Mouse (Mus musculus) regulatory T cell (primary cell): ENCODE measurements around the gene Fetub.
"Not testable (repeated sequence)": the region's sequence is repeated elsewhere in the genome, so short reads cannot be mapped to it uniquely, and the experiment has no call there.

Experiments
- in situ Hi-C: fragments of 300-600 bp; cut with MboI, MseI; formaldehyde crosslinking; loops from one replicate; pipeline ENCODE4 v1.15.1; 2025; ENCODE audit warnings: high pct_unique_total_duplicates

The Fetub gene

GRCm38 (mm10) chr16:22901326-22901725, 16.8 kb upstream of the Fetub start:
- in situ Hi-C loops: no loop called here

GRCm38 (mm10) chr16:22909290-22909689, 8.8 kb upstream of the Fetub start:
- in situ Hi-C loops: no loop called here

- in situ Hi-C loops: no loop called here
These were observed 6.1 kb upstream of the Fetub start for GRCm38 (mm10) chr16:22911986-22912385.

DNA sequence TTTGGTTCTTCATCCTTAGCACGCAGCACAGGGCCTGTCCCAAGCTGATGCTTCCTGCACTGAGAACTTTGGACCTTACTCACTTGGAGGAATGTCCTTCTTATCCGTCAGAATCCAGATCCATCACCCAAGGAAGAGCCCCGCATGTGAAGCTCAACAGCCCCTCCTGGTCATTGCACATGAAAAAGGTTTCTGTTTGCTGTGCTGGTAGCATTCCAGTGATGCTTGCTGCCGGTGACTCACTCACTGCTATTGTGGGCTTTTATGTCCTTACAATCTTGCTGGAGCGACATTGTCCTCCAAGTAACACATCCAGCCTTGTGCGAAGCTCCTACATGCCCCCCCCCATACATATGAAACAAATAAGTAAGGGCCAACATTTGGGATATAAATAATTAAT, 5.2 kb upstream of the Fetub start:
- in situ Hi-C loops: no loop called here

DNA sequence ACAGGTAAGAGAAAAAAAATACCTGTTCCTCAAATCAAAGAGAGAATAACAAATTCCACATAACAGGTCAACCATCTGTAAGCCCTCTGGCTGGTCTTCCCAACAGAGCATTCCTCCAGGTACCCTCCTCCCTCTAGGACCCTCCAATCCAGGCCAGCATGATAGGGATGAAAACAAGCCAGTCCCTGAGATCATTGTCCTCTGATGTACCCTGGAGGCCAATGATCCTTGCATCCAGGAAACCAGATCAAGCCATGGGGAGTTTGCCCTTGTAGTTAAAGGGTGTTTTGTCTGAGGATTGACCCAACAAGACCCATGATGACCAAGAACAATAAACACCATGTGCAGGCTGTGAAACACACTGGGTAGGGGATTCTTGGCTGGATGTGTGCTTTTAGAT, 3.9 kb upstream of the Fetub start:
- in situ Hi-C loops: no loop called here

- in situ Hi-C loops: no loop called here
These were observed 654 bp downstream of the Fetub start for GRCm38 (mm10) chr16:22918664-22919312.

GRCm38 (mm10) chr16:22919971-22920854, 2.1 kb downstream of the Fetub start:
- in situ Hi-C loops: no loop called here

GRCm38 (mm10) chr16:22921761-22922160, 3.6 kb downstream of the Fetub start:
- in situ Hi-C loops: no loop called here

DNA sequence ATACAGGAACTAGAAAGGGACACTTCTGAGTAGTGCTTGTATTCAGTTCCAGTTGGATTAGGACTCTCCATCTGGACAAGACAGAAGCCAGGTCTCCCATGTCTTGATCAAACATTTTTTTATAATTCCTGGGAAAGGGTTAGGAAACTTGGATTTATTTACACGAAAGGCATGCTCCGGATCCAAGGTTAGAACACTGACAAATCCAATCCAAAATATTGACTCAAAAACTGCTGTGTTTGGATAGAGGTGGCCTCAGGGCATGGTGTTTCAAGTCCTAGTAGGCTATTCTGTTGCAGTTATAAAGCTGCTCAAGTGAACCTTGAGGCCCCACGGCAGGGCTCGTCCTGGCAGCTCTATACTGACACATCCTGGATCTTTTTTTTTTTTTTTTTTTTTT, 4.3 kb downstream of the Fetub start:
- in situ Hi-C loops: no loop called here

DNA sequence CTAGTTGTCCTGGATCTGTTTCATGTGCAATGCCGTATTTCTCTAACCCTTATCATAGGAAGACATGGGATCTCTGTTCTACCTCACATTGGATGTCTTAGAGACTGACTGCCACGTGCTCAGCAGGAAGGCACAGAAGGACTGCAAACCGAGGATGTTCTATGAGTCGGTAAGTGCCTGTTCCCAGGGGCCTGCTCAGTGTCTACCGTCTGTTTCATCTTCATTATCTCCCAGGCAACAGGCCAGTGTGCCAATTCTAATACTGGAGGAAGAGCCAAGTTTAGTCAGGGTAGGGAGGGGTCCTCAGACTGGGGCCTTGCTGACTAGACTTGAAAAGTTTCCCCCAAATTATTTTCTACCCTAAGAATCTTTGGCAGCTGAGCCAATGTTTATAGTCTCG, 11.4 kb downstream of the Fetub start:
- in situ Hi-C loops: no loop called here

DNA sequence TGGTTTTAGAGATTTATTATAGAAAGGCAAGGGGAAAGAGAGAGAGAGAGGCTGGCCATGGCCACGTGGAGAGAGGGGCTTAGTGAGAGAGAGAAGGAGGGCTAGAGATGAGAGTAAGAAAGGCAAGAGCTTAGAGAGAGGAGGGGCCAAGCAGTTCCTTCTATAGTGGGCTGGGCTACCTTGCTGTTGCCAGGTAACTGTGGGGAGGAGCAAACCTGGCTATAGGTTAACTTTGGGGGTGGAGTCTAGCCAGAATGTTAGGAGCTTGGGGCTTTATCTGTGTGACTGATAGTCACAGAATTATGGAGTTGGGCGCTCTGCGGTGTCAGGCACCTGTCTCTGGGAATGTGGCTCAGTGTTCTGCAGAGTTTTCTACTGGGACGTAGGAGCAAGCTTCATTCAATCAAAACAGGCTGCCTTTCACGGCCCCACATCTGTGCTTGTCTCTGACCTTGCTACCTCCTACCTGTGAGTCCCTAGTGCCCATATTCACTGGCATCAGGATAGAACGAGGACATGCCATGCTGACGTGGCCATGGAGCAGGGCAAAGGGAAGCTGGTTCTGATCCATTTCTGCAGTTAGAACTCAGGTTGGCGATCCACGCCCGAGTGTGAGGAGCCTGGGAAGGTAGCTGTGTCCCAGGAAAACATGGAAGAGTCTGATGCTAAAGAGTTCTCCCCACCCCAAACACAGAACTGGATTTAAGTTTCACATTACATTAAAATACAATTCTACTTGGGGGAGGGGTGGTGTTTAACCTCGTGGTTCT, 13.5 kb downstream of the Fetub start:
- in situ Hi-C loops: no loop called here

DNA sequence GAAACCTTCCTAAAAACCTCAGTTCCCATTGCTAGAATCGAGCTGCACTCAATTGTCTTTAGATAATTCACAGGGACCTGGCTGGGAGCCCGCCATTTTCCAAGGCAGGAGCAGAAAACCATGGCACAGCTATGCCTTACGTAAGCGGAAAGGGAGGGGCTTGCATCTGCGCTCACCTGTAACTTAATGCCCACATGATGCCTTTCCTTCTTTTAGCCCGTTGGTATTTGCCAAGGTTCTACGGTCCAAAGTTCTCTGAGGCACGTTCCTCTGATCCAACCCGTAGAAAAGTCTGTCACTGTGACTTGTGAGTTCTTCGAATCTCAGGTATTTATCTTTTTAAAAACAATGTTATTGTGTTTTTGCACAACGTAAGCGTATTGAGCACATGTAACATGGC, 19.5 kb downstream of the Fetub start:
- in situ Hi-C loops: no loop called here

DNA sequence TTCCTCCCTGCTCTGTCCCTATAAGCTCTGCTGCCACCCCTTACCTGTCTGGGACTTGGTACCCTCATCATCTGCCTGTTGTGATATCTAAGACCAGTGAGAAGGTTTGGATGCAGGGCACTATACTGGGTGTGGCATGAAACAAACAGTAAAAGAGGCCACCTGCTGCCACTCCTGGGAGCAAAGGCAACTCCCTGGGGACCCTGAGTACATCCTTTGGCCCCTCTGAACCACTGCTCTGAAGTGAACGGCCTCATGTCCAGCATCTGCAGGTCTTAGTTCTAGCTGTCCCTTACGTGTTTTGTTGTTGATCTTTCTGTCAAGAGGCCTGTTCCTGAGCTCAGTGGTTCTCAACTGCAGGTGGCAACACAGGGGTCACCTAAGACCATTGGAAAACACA, 20.4 kb downstream of the Fetub start:
- in situ Hi-C loops: no loop called here

- in situ Hi-C loops: no loop called here
These were observed 21.1 kb downstream of the Fetub start for GRCm38 (mm10) chr16:22939120-22939695.

GRCm38 (mm10) chr16:22941825-22942476, 23.8 kb downstream of the Fetub start:
- in situ Hi-C loops: not testable (repeated sequence)

DNA sequence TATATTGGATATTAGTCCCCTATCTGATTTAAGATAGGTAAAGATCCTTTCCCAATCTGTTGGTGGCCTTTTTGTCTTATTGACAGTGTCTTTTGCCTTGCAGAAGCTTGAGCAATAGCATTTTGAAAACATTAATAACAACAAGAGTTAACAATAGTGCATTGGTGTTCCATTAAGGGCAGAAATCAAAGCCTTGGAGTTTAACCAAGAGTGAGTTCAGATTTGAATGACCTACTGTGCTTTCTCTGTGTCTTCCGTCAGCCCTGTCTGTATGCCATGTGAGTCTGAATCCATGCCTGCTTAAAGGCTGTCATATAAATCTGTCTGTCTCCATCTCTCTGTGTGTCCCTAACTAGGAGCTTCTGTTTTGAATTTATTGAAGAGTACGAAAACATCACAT, 29.2 kb downstream of the Fetub start:
- in situ Hi-C loops: no loop called here

DNA sequence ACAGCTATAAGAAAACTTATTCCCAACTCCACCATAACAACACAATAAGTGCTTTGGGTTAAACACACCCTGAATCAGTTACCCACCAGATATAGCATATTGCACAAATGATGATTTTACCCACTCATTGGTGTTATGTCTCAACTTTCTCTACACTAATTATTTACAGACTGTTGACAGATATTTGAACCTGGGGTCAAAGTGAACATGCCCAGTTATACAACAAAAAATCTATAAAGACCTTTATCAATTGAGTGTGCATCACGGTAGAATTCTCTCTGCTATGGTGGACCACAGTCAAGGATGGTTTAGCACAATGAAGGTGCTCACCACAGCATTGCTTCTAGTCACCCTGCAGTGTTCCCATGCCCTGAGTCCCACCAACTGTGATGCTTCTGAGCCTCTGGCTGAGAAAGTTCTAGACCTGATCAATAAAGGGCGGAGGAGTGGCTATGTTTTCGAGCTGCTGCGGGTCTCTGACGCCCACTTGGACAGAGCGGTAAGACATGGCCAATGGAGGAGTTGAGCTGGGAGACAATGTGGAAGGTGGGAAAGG, 32.8 kb downstream of the Fetub start, which contains the start of gene Hrg:
Hrg (plus strand) TSS at position 233 of the 556 bp plus-strand sequence.
- in situ Hi-C loops: no loop called here

DNA sequence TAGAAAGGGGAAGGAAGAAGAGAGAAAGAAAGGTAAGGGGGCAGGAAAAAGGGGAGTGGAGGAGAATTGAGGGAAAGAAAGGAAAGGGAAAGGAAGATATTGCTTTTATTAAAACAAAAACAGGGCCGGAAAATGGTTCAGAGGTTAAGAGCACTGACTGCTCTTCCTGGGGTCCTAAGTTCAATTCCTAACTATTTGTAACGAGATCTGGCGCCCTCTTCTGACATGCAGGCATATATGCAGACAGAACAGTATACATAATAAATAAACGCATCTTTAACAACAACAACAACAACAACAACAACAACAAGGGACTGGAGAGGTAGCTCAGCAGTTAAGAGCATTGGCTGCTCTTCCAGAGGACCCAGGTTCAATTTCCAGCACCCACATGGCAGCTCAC, 34.9 kb downstream of the Fetub start:
- in situ Hi-C loops: no loop called here

DNA sequence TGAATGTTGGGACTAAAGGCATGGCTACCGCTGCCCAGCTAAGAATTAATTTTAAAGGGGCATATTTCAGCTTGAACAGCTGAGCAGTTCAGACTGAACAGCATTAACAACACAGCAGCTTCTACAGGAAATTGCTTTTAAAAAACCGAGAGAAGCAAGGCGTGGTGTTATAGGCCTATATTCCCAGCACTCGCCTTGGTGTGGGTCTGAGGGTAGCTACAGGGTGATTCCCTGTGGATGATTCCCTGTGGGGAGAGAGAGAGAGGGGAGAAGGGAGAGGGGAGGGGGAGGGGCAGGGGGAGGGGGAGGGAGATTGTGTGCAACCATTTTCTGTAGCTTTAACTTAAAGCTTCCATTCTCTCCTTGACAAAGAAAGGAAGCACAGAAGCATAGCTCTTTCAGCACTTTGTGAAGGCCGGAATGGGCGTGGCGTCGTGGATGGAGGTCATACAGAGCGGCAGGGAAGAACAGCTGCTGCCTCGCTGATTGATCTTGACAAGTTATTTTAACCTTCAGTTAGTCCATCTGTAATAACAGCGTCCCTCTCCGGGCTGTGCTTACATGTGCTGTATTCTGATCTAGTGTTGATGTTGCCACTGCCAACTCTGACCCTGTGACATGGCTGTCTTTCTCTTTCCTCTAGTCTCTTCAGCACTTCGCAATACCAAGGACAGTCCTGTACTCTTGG, 37.4 kb downstream of the Fetub start:
- in situ Hi-C loops: no loop called here

DNA sequence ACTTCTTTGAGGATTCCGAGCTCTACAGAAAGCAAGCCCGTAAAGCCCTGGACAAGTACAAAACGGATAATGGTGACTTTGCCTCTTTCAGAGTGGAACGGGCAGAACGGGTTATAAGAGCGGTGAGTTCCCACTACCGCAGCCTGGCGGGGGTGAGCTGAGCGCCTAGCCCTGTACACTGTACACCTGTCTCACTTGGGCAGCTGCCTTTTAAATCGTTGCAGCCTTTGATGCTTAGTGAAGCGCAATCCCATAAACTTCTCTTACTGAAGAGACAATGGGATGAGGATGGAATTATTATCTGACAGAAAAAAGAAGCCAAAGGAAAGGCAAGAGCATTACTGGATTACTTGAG, 37.9 kb downstream of the Fetub start:
- in situ Hi-C loops: no loop called here

- in situ Hi-C loops: no loop called here
These were observed 42.9 kb downstream of the Fetub start for GRCm38 (mm10) chr16:22961073-22961472.
